Comparison of ENCODE assay signal across 8 mouse cellular contexts in genomic region chr12:55438611-55439137, GRCm38 (mm10). TPM values are rescaled to one million over a fixed set of nuclear protein-coding genes. Genes with fewer than 3 reads are reported as not detected.
DNase-seq lines count a peak whose midpoint lies in the region; ATAC-seq and TF ChIP-seq lines count a peak whose summit lies in the region.

No protein-coding gene starts in this region.

- no peak for TF ChIP-seq CTCF in cerebellum, adult 2 months (IDR thresholded peaks at IDR 0.05; ENCODE audit: borderline replicate concordance, insufficient read depth, low read depth, low read length)
- 0 out of 2 replicates have a peak, but pooled peaks have one; percentile 1 for TF ChIP-seq CTCF in forebrain, postnatal 0 days (IDR thresholded peaks at IDR 0.05; ENCODE audit: low read depth)

- H3K4me2 ChIP-seq in forebrain, postnatal 0 days (ENCODE audit: low read depth) = peak overlapping the region; percentile 44

- WGBS in cerebellum, adult 2 months = 29% methylated on average over 11 of the region's 11 CpGs
- WGBS in forebrain, postnatal 0 days = 5% methylated on average over 11 of the region's 11 CpGs
- WGBS in midbrain, embryonic 10.5 days = 7% methylated on average over 11 of the region's 11 CpGs

- DNase-seq in cerebellum, adult 2 months = no peak
- no peak for DNase-seq in cerebellum, adult 9-11 months
- DNase-seq in ES-CJ7 (ENCODE audit: low read depth, low spot score) = peak; percentile 49
- peak; percentile 57 for DNase-seq in forebrain, postnatal 0 days
- peak; percentile 62 for DNase-seq in midbrain, embryonic 10.5 days (ENCODE audit: low spot score)
- no peak for DNase-seq in ovary, adult 18-20 months (ENCODE audit: low spot score)
- DNase-seq in adrenal gland, postnatal 14 days = no peak
- no peak for DNase-seq in left cerebral cortex, adult 9 months (ENCODE audit: low spot score in 2 of 2)

- TF ChIP-seq POLR2A in cerebellum, adult 2 months (IDR thresholded peaks at IDR 0.05; ENCODE audit: borderline replicate concordance, insufficient read depth, low read length) = no peak

- peaks cover 13% of the 10 kb centered on the region for H3K4me1 ChIP-seq in cerebellum, adult 2 months (ENCODE audit: control insufficient read depth, insufficient read depth, low read length)
- H3K4me1 ChIP-seq in forebrain, postnatal 0 days (ENCODE audit: insufficient read depth) = peaks cover 15% of the 10 kb centered on the region
- H3K4me1 ChIP-seq in midbrain, embryonic 10.5 days = peaks cover 46% of the 10 kb centered on the region

- peak overlapping the region; percentile 43; the same call in 1 of the 2 replicates for H3K27ac ChIP-seq in cerebellum, adult 2 months (ENCODE audit: insufficient read depth, low read length)
- H3K27ac ChIP-seq in forebrain, postnatal 0 days (ENCODE audit: low read depth, low read length) = 0 out of 2 replicates have a peak overlapping the region, but pooled peaks have one; percentile 30
- H3K27ac ChIP-seq in midbrain, embryonic 10.5 days (replicated peaks) = peak overlapping the region; percentile 79

- no peaks in the 10 kb centered on the region for H3K36me3 ChIP-seq in forebrain, postnatal 0 days (ENCODE audit: insufficient read depth)
- H3K36me3 ChIP-seq in midbrain, embryonic 10.5 days = no peaks in the 10 kb centered on the region

- no peaks in the 10 kb centered on the region for H3K27me3 ChIP-seq in cerebellum, adult 2 months (ENCODE audit: control insufficient read depth, insufficient read depth, low read length)
- H3K27me3 ChIP-seq in forebrain, postnatal 0 days (ENCODE audit: insufficient read depth, low read length) = no peaks in the 10 kb centered on the region
- no peaks in the 10 kb centered on the region; the same call in 1 of the 2 replicates for H3K27me3 ChIP-seq in midbrain, embryonic 10.5 days (ENCODE audit: low read depth, poor library complexity, severe bottlenecking)

- ATAC-seq in forebrain, postnatal 0 days = peak; percentile 76

- no peak overlapping the region for H3K4me3 ChIP-seq in cerebellum, adult 2 months (replicated peaks; ENCODE audit: insufficient read depth, low read depth, low read length)
- H3K4me3 ChIP-seq in forebrain, postnatal 0 days (ENCODE audit: low read depth, low read length) = peak overlapping the region; percentile 14; the same call in 1 of the 2 replicates
- peak overlapping the region; percentile 39 for H3K4me3 ChIP-seq in midbrain, embryonic 10.5 days

- H3K9me3 ChIP-seq in forebrain, postnatal 0 days (ENCODE audit: low read length) = no peaks in the 10 kb centered on the region
- H3K9me3 ChIP-seq in midbrain, embryonic 10.5 days (replicated peaks) = no peaks in the 10 kb centered on the region

- H3K9ac ChIP-seq in forebrain, postnatal 0 days = peak overlapping the region; percentile 33; the same call in 1 of the 2 replicates

RNA-seq across cellular contexts. Expression of gene Nfkbia, which starts 53.8 kb away (rescaled TPM):
- 39.1 and 45.7 TPM in 2 replicates for polyA plus RNA-seq in cerebellum, adult 2 months (2012; rRNA removed)
- total RNA-seq in forebrain, postnatal 0 days (2014; rRNA removed) = 43.5 and 48.2 TPM in 2 replicates
- 61.9 and 75.8 TPM in 2 replicates for polyA plus RNA-seq in forebrain, postnatal 0 days (2015; fragmentation: Nextera tagmentation; extraction: Ambion mirVana)
- 39.0 and 43.8 TPM in 2 replicates for polyA plus RNA-seq in midbrain, embryonic 10.5 days (2016; fragmentation: Nextera tagmentation; extraction: Ambion mirVana)
- total RNA-seq in adrenal gland, postnatal 14 days (2021) = 95.5 and 107 TPM in 2 replicates

RNA-seq across cellular contexts. Expression of gene Psma6, which starts 54.7 kb away (rescaled TPM):
- polyA plus RNA-seq in cerebellum, adult 2 months (2012; rRNA removed) = 147 TPM in 2 replicates
- 131 and 164 TPM in 2 replicates for total RNA-seq in forebrain, postnatal 0 days (2014; rRNA removed)
- 465 and 565 TPM in 2 replicates for polyA plus RNA-seq in forebrain, postnatal 0 days (2015; fragmentation: Nextera tagmentation; extraction: Ambion mirVana)
- 496 and 514 TPM in 2 replicates for polyA plus RNA-seq in midbrain, embryonic 10.5 days (2016; fragmentation: Nextera tagmentation; extraction: Ambion mirVana)
- 226 and 253 TPM in 2 replicates for total RNA-seq in adrenal gland, postnatal 14 days (2021)

Comparison
In these comparisons a context has a peak if more than half of its experiments do, and no peak if none do; other contexts are left out.
1. DNase-seq: peak in ES-CJ7 (single experiment), forebrain, postnatal 0 days (single experiment) and midbrain, embryonic 10.5 days (single experiment); none in cerebellum, adult 2 months (0 of 2), cerebellum, adult 9-11 months (single experiment), ovary, adult 18-20 months (single experiment), adrenal gland, postnatal 14 days (single experiment) and left cerebral cortex, adult 9 months (0 of 2).
2. Peak in every context shown above with its lines, with median percentiles within 50 percentile points of each other: H3K27ac ChIP-seq.